Mouse (Mus musculus) myocyte (in vitro differentiated cells): ENCODE measurements around the gene Nek7. TPM values are rescaled to one million over a fixed set of nuclear protein-coding genes. Genes with fewer than 3 reads are reported as not detected.
A peak's percentile ranks its signal among the peaks of the same experiment; 100 is the strongest.

Experiments used
- H3K27me3 ChIP-seq: one replicate; pipeline ENCODE4 v1.6.1; 2011; ENCODE audit not compliant: control insufficient read depth, insufficient read depth, insufficient read length
- H3K36me3 ChIP-seq: one replicate; pipeline ENCODE4 v1.6.1; 2011; ENCODE audit not compliant: control insufficient read depth, insufficient read depth
- H3K4me2 ChIP-seq: one replicate; pipeline ENCODE4 v1.6.1; 2011; ENCODE audit warnings: low read depth, control low read depth
- H3K4me3 ChIP-seq: one replicate; pipeline ENCODE4 v1.5.1; 2011; ENCODE audit warnings: mild to moderate bottlenecking, control low read depth, moderate library complexity
- H3K79me2 ChIP-seq: one replicate; pipeline ENCODE4 v1.6.1; 2011; ENCODE audit not compliant: control insufficient read depth, insufficient read depth
- H3ac ChIP-seq: one replicate; pipeline ENCODE4 v1.6.1; 2011; ENCODE audit not compliant: control insufficient read depth, insufficient read length
- CEBPB ChIP-seq: IDR thresholded peaks from 2 replicates; pipeline ENCODE4 v1.6.1; 2011; ENCODE audit warnings: mild to moderate bottlenecking, moderate library complexity; ENCODE audit not compliant: poor library complexity, insufficient read depth, severe bottlenecking
- E2F4 ChIP-seq: IDR thresholded peaks from one replicate; pipeline ENCODE4 v1.6.1; 2011; ENCODE audit warnings: mild to moderate bottlenecking, control low read depth, moderate library complexity; ENCODE audit not compliant: insufficient read depth
- MAX ChIP-seq: IDR thresholded peaks from one replicate; pipeline ENCODE4 v1.6.1; 2011; ENCODE audit warnings: low read depth, mild to moderate bottlenecking, control low read depth
- MYOD1 ChIP-seq, 3 experiments: IDR thresholded peaks; one replicate each; pipeline ENCODE4 v1.6.1; 2011; ENCODE audit warnings: control low read depth in 2 of 3, low read depth in 2 of 3, mild to moderate bottlenecking in 2 of 3, moderate library complexity in 1 of 3; ENCODE audit not compliant: insufficient read length in 2 of 3, control insufficient read depth in 1 of 3
- MYOG ChIP-seq, 3 experiments: IDR thresholded peaks; one replicate each; pipeline ENCODE4 v1.6.1; 2011; ENCODE audit warnings: control low read depth in 2 of 3, low read depth in 2 of 3, mild to moderate bottlenecking in 2 of 3; ENCODE audit not compliant: insufficient read length in 2 of 3, control insufficient read depth in 1 of 3, insufficient read depth in 1 of 3
- POLR2A ChIP-seq: IDR thresholded peaks from one replicate; pipeline ENCODE4 v1.6.1; 2011; ENCODE audit warnings: low read depth, mild to moderate bottlenecking, control low read depth, moderate library complexity; ENCODE audit not compliant: insufficient read length
- POLR2AphosphoS2 ChIP-seq: IDR thresholded peaks from one replicate; pipeline ENCODE4 v1.6.1; 2011; ENCODE audit warnings: low read depth, control low read depth; ENCODE audit not compliant: insufficient read length
- REST ChIP-seq: IDR thresholded peaks from one replicate; pipeline ENCODE4 v1.6.1; 2011; ENCODE audit warnings: mild to moderate bottlenecking, control low read depth, moderate library complexity; ENCODE audit not compliant: insufficient read depth, insufficient read length
- SRF ChIP-seq: IDR thresholded peaks from one replicate; pipeline ENCODE4 v1.6.1; 2011; ENCODE audit warnings: low read depth; ENCODE audit not compliant: control insufficient read depth, insufficient read length
- TCF12 ChIP-seq: IDR thresholded peaks from one replicate; pipeline ENCODE4 v1.6.1; 2011; ENCODE audit warnings: mild to moderate bottlenecking, control low read depth; ENCODE audit not compliant: poor library complexity, insufficient read depth, severe bottlenecking
- TCF3 ChIP-seq: IDR thresholded peaks from one replicate; pipeline ENCODE4 v1.6.1; 2011; ENCODE audit warnings: low read depth, control low read depth; ENCODE audit not compliant: insufficient read length
- USF1 ChIP-seq: IDR thresholded peaks from one replicate; pipeline ENCODE4 v1.6.1; 2011; ENCODE audit warnings: low read depth, mild to moderate bottlenecking, control low read depth, moderate library complexity
- polyA plus RNA-seq: library from polyadenylated mRNA; unstranded; fragments of >200 nt; fragmentation: generic; extraction: Trizol; gene quantifications from one replicate; pipeline ENCODE4 v1.2.1, GENCODE M21; 2012; ENCODE audit warnings: missing spikeins

The Nek7 gene
- polyA plus RNA-seq, 1 experiment, result 14.6 TPM

GRCm38 (mm10) chr1:138515362-138515761, 104.6 kb downstream of the Nek7 start:
- no peaks in the 10 kb centered on the region for H3K36me3 ChIP-seq
- H3K4me2 ChIP-seq, result peak overlapping the region; percentile 72
- no peaks in the 10 kb centered on the region for H3K79me2 ChIP-seq
- TF ChIP-seq MYOD1 (IDR thresholded peaks at IDR 0.05; ENCODE audit: control insufficient read depth in 1 of 3, insufficient read length in 2 of 3, low read depth in 2 of 3) (peak in 1 of 3 experiments; percentile 12), E2F4 (no peak), POLR2AphosphoS2 (no peak), SRF (no peak)
- H3K27me3 ChIP-seq, result no peaks in the 10 kb centered on the region
- no peak overlapping the region for H3ac ChIP-seq
- H3K4me3 ChIP-seq, result peak overlapping the region; percentile 2

GRCm38 (mm10) chr1:138513982-138514381, 106.0 kb downstream of the Nek7 start:
- Histone ChIP-seq H3K36me3 (peaks cover 4% of the 10 kb centered on the region), H3K4me2 (no peak overlapping the region), H3K79me2 (no peaks in the 10 kb centered on the region), H3K27me3 (no peaks in the 10 kb centered on the region), H3K4me3 (no peak overlapping the region), H3ac (no peak overlapping the region)
- TF ChIP-seq USF1 (no peak), POLR2A (no peak), POLR2AphosphoS2 (no peak), REST (no peak), MYOD1 (IDR thresholded peaks at IDR 0.05; ENCODE audit: control insufficient read depth in 1 of 3, insufficient read length in 2 of 3, low read depth in 2 of 3) (no peak), E2F4 (no peak), CEBPB (no peak), TCF3 (no peak), SRF (no peak)

- Histone ChIP-seq H3K79me2 (no peaks in the 10 kb centered on the region), H3K4me2 (no peak overlapping the region), H3K27me3 (no peaks in the 10 kb centered on the region), H3K4me3 (no peak overlapping the region), H3ac (no peak overlapping the region), H3K36me3 (peaks cover 6% of the 10 kb centered on the region)
- no peak for TF ChIP-seq POLR2AphosphoS2
- TF ChIP-seq MYOG (IDR thresholded peaks at IDR 0.05; ENCODE audit: control insufficient read depth in 1 of 3, insufficient read depth in 1 of 3, insufficient read length in 2 of 3, low read depth in 2 of 3), result no peak
- TF ChIP-seq TCF3, result no peak
- TF ChIP-seq TCF12, result no peak
- no peak for TF ChIP-seq REST
- TF ChIP-seq SRF, result no peak
- no peak for TF ChIP-seq POLR2A
- no peak for TF ChIP-seq MAX
- no peak for TF ChIP-seq MYOD1 (IDR thresholded peaks at IDR 0.05; ENCODE audit: control insufficient read depth in 1 of 3, insufficient read length in 2 of 3, low read depth in 2 of 3)
- TF ChIP-seq CEBPB, result no peak
- no peak for TF ChIP-seq USF1
- no peak for TF ChIP-seq E2F4
Measured at GRCm38 (mm10) chr1:138510566-138510965, 109.4 kb downstream of the Nek7 start.

- Histone ChIP-seq H3K4me2 (peak overlapping the region; percentile 96), H3K36me3 (peaks cover 6% of the 10 kb centered on the region), H3K79me2 (no peaks in the 10 kb centered on the region), H3ac (no peak overlapping the region), H3K4me3 (no peak overlapping the region), H3K27me3 (no peaks in the 10 kb centered on the region)
- TF ChIP-seq POLR2AphosphoS2 (no peak), E2F4 (no peak), SRF (no peak), MYOD1 (IDR thresholded peaks at IDR 0.05; ENCODE audit: control insufficient read depth in 1 of 3, insufficient read length in 2 of 3, low read depth in 2 of 3) (peak in 1 of 3 experiments; percentile 27), TCF12 (no peak), MYOG (IDR thresholded peaks at IDR 0.05; ENCODE audit: control insufficient read depth in 1 of 3, insufficient read depth in 1 of 3, insufficient read length in 2 of 3, low read depth in 2 of 3) (peak in 1 of 3 experiments; percentile 39), USF1 (no peak)
Measured at GRCm38 (mm10) chr1:138507446-138508043, 112.4 kb downstream of the Nek7 start.

- Histone ChIP-seq H3K36me3 (peaks cover 6% of the 10 kb centered on the region), H3K79me2 (no peaks in the 10 kb centered on the region), H3ac (no peak overlapping the region), H3K27me3 (no peaks in the 10 kb centered on the region), H3K4me2 (peak overlapping the region; percentile 96), H3K4me3 (no peak overlapping the region)
- TF ChIP-seq POLR2A (no peak), MAX (no peak), TCF3 (no peak), REST (no peak), TCF12 (no peak), USF1 (no peak), CEBPB (no peak), MYOD1 (IDR thresholded peaks at IDR 0.05; ENCODE audit: control insufficient read depth in 1 of 3, insufficient read length in 2 of 3, low read depth in 2 of 3) (no peak), MYOG (IDR thresholded peaks at IDR 0.05; ENCODE audit: control insufficient read depth in 1 of 3, insufficient read depth in 1 of 3, insufficient read length in 2 of 3, low read depth in 2 of 3) (no peak), POLR2AphosphoS2 (no peak), E2F4 (no peak), SRF (no peak)
Measured at GRCm38 (mm10) chr1:138507014-138507413, 112.9 kb downstream of the Nek7 start.
